Mouse (Mus musculus): ENCODE measurements around the gene Gm49403.
A peak's percentile ranks its signal among the peaks of the same experiment; 100 is the strongest.

DNA sequence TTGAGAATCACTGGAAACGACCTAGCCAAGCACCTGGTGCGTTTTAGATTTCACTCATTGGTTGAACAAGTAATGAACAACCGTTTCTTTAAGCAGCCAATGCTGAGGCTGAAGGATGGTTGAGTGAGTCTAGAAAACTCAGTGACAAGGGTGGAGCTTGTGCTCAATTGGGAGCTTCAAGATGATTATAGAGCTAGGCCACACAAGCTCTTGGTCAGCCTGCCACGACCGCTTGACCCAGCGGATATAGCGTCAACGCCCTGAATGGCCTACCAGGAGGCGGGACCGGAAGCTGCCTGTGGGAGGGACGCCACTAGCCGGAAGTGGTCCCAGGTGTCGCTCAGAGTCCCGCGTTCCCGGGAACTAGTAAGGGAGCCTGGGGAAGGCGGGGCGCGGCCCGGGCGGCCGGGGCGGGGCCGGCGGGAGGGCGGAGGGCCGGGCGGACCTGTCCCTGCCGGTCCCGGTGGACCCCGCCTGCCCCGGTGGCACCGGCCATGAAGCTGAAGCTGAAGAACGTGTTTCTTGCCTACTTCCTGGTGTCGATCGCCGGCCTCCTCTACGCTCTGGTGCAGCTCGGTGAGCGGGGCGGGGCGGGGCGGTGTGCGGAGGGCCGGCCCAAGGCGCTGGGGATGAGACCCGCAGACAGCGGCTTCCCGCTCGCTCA is 36.5 kb downstream of the Gm49403 start, which contains the start of gene B3gat3:
- no peak for TF ChIP-seq CTCF (IDR thresholded peaks at IDR 0.05; ENCODE audit: extremely low read depth, insufficient read depth, insufficient read length, insufficient replicate concordance)
- TF ChIP-seq POLR2A (IDR thresholded peaks at IDR 0.05; ENCODE audit: low read depth, low read length) = peak; percentile 61
